Mouse (Mus musculus): ENCODE results near the gene 1190002N15Rik.

DNA sequence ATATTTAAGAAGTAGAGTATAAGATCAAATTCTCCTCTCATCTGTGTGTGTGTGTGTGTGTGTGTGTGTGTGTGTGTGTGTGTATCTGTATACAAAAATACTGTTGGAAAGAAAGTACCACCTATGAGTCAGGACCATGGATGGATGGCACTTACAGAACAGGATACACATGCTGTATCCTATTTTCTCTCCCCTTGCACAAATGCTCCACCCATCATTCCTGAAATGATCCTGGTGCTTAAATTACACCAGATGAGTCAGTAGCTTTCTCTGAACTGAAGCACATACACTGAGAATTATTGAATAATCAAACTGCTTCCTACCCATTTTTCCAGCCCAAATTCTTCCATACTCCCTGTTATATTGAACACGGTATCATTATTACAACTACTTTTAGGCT, 61.9 kb downstream of the 1190002N15Rik start:
- no peak for TF ChIP-seq GATA1 (IDR thresholded peaks at IDR 0.05; ENCODE audit: low read length)
- no peak for TF ChIP-seq TAL1 (IDR thresholded peaks at IDR 0.05; ENCODE audit: low read length)
